Mouse (Mus musculus) thymus, adult 2 months (tissue): Measurements from ENCODE around the gene Aff1. TPM values are rescaled to one million over a fixed set of nuclear protein-coding genes. Genes with fewer than 3 reads are reported as not detected.

Source experiments
- DNase-seq: peaks from one replicate; pipeline ENCODE4 v3.0.0; 2021
- H3K27ac ChIP-seq: fragments of 200-500 bp; 2 replicates; pipeline ENCODE4 v1.5.1; 2012; ENCODE audit warnings: low read length, control low read depth; ENCODE audit not compliant: control insufficient read depth, insufficient read depth
- H3K27me3 ChIP-seq: fragments of 200-500 bp; 2 replicates; pipeline ENCODE4 v1.6.1; 2012; ENCODE audit warnings: mild to moderate bottlenecking, low read length, moderate library complexity, mixed read lengths; ENCODE audit not compliant: control insufficient read depth, insufficient read depth
- H3K36me3 ChIP-seq: fragments of 200-500 bp; 2 replicates; pipeline ENCODE4 v1.6.1; 2012; ENCODE audit warnings: mild to moderate bottlenecking, low read length, moderate library complexity; ENCODE audit not compliant: control insufficient read depth, insufficient read depth
- H3K4me1 ChIP-seq: fragments of 200-500 bp; replicated peaks from 2 replicates; pipeline ENCODE4 v1.6.1; 2012; ENCODE audit warnings: low read length; ENCODE audit not compliant: control insufficient read depth, insufficient read depth
- H3K4me3 ChIP-seq: fragments of 200-500 bp; 2 replicates; pipeline ENCODE4 v1.5.1; 2012; ENCODE audit warnings: mild to moderate bottlenecking, low read length, control low read depth, moderate library complexity; ENCODE audit not compliant: control insufficient read depth, insufficient read depth
- CTCF ChIP-seq: fragments of 200-500 bp; IDR thresholded peaks from 2 replicates; pipeline ENCODE4 v1.5.1; 2012; ENCODE audit warnings: mild to moderate bottlenecking, control low read depth, low read length, moderate library complexity, borderline replicate concordance; ENCODE audit not compliant: control insufficient read depth, poor library complexity, insufficient read depth; ENCODE audit errors: extremely low read depth
- POLR2A ChIP-seq: fragments of 200-500 bp; IDR thresholded peaks from 2 replicates; pipeline ENCODE4 v1.6.1; 2012; ENCODE audit warnings: mild to moderate bottlenecking, low read length, control low read depth, moderate library complexity; ENCODE audit not compliant: control insufficient read depth, poor library complexity, insufficient read depth; ENCODE audit errors: extremely low read depth
- WGBS: fragments of 180-500 bp; shearing (Covaris S2); methylation state at CpG from one replicate; pipeline ENCODE4 v1.1.7; 2018; 5-methylcytosine and 5-hydroxymethylcytosine counted together
- polyA plus RNA-seq: library from polyadenylated mRNA; depleted of rRNA; stranded (reverse); fragments of >200 nt; gene quantifications from 2 replicates; pipeline ENCODE4 v1.2.3, GENCODE M21; 2012; rRNA removed

Gene Aff1
- 49.1 and 51.7 TPM in 2 replicates for polyA plus RNA-seq

GRCm38 (mm10) chr5:103691624-103692530 lies at the start of gene Aff1:
Gene Aff1 (plus strand): TSS chr5:103692374.
- Histone ChIP-seq H3K36me3 (no peaks in the 10 kb centered on the region), H3K4me1 (peaks cover 9% of the 10 kb centered on the region), H3K27me3 (no peaks in the 10 kb centered on the region), H3K4me3 (peak within 1 kb of the TSS; percentile 69), H3K27ac (peak within 1 kb of the TSS; percentile 75)
- under 1% methylated on average over 50 of the region's 50 CpGs for WGBS
- DNase-seq, result peak; percentile 94
- peak; percentile 42; the same call in 1 of the 2 replicates for TF ChIP-seq CTCF
- peak; percentile 65 for TF ChIP-seq POLR2A

- 92% methylated on average over 1 of the region's 1 CpGs for WGBS
- Histone ChIP-seq H3K27ac (no peak overlapping the region), H3K27me3 (no peaks in the 10 kb centered on the region), H3K4me3 (no peak overlapping the region), H3K36me3 (no peaks in the 10 kb centered on the region), H3K4me1 (no peaks in the 10 kb centered on the region)
- no peak for TF ChIP-seq POLR2A
- TF ChIP-seq CTCF, result no peak
- DNase-seq, result no peak
Observed at GRCm38 (mm10) chr5:103644167-103644566, 48.0 kb upstream of the Aff1 start.

GRCm38 (mm10) chr5:103647320-103647719 lies 44.9 kb upstream of the Aff1 start:
- TF ChIP-seq POLR2A, result no peak
- 93% methylated on average over 3 of the region's 3 CpGs for WGBS
- Histone ChIP-seq H3K36me3 (no peaks in the 10 kb centered on the region), H3K4me3 (no peak overlapping the region), H3K27ac (no peak overlapping the region), H3K27me3 (no peaks in the 10 kb centered on the region), H3K4me1 (no peaks in the 10 kb centered on the region)
- no peak for DNase-seq

- peak; percentile 46 for DNase-seq
- H3K36me3 ChIP-seq, result no peaks in the 10 kb centered on the region
- H3K27ac ChIP-seq, result no peak overlapping the region
- H3K4me1 ChIP-seq, result no peaks in the 10 kb centered on the region; the same call in 1 of the 2 replicates
- no peaks in the 10 kb centered on the region for H3K27me3 ChIP-seq
- 56% methylated on average over 6 of the region's 6 CpGs for WGBS
- TF ChIP-seq CTCF (no peak), POLR2A (no peak)
- H3K4me3 ChIP-seq, result no peak overlapping the region
Observed at GRCm38 (mm10) chr5:103654225-103654624, 37.9 kb upstream of the Aff1 start.

- WGBS, result 82% methylated on average over 4 of the region's 4 CpGs
- Histone ChIP-seq H3K4me1 (no peaks in the 10 kb centered on the region; the same call in 1 of the 2 replicates), H3K4me3 (no peak overlapping the region), H3K27ac (no peak overlapping the region), H3K27me3 (no peaks in the 10 kb centered on the region), H3K36me3 (no peaks in the 10 kb centered on the region)
- no peak for TF ChIP-seq POLR2A
- no peak for TF ChIP-seq CTCF
- no peak for DNase-seq
Observed at GRCm38 (mm10) chr5:103654780-103655179, 37.4 kb upstream of the Aff1 start.

- WGBS, result 3% methylated on average over 56 of the region's 56 CpGs
- DNase-seq, result peak; percentile 87
- Histone ChIP-seq H3K4me1 (no peaks in the 10 kb centered on the region; the same call in 1 of the 2 replicates), H3K36me3 (no peaks in the 10 kb centered on the region), H3K4me3 (peak within 1 kb of the TSS; percentile 42), H3K27ac (no peak within 1 kb of the TSS), H3K27me3 (no peaks in the 10 kb centered on the region)
- peak; percentile 73 for TF ChIP-seq CTCF
- TF ChIP-seq POLR2A, result no peak
Observed at GRCm38 (mm10) chr5:103655346-103656118, 36.6 kb upstream of the Aff1 start, which contains the start of gene 1700016H13Rik. Gene 1700016H13Rik (minus strand): TSS chr5:103656010.
